Mouse (Mus musculus): ENCODE results near the gene Ggn. TPM values are rescaled to one million over a fixed set of nuclear protein-coding genes. Genes with fewer than 3 reads are reported as not detected.

Gene Ggn
- total RNA-seq, 2 experiments from 2014 or later, result 1.4 to 1.8 TPM

- no peak overlapping the region for H3K27ac ChIP-seq
- DNase-seq (ENCODE audit: extremely low spot score in 1 of 2, low spot score in 2 of 2), result no peak
- peak overlapping the region; percentile 83 for H3K4me3 ChIP-seq
- intact Hi-C loops (cut with DNase I), result no loop called here
- TF ChIP-seq CTCF (IDR thresholded peaks at IDR 0.05), result no peak
Measured at GRCm38 (mm10) chr7:29167656-29168055, 2.4 kb upstream of the Ggn start.

GRCm38 (mm10) chr7:29168121-29168695 is 1.8 kb upstream of the Ggn start:
- no peak for TF ChIP-seq CTCF (IDR thresholded peaks at IDR 0.05)
- DNase-seq (ENCODE audit: extremely low spot score in 1 of 2, low spot score in 2 of 2), result no peak
- Histone ChIP-seq H3K27ac (peak overlapping the region; percentile 94), H3K4me3 (peak overlapping the region; percentile 83)
- intact Hi-C loops (cut with DNase I), result no loop called here

- DNase-seq (ENCODE audit: extremely low spot score in 1 of 2, low spot score in 2 of 2), result peak in 1 of 2 experiments; percentile 32
- peak overlapping the region; percentile 94 for H3K27ac ChIP-seq
- H3K4me3 ChIP-seq, result peak overlapping the region; percentile 83
- TF ChIP-seq CTCF (IDR thresholded peaks at IDR 0.05), result no peak
- intact Hi-C loops (cut with DNase I), result no loop called here
Measured at GRCm38 (mm10) chr7:29168791-29169230, 1.2 kb upstream of the Ggn start.

GRCm38 (mm10) chr7:29169231-29170065 is 562 bp upstream of the Ggn start:
- intact Hi-C loops (cut with DNase I), result loop anchor here (10.0 kb wide), 1 partner anchor 195 kb away; no protein-coding TSS in a partner anchor
- Histone ChIP-seq H3K4me3 (peak overlapping the region; percentile 83), H3K27ac (peak overlapping the region; percentile 94)
- peak; percentile 79 to 81 for DNase-seq (ENCODE audit: extremely low spot score in 1 of 2, low spot score in 2 of 2)
- no peak for TF ChIP-seq CTCF (IDR thresholded peaks at IDR 0.05)

- DNase-seq (ENCODE audit: extremely low spot score in 1 of 2, low spot score in 2 of 2), result peak in 1 of 2 experiments; percentile 10
- Histone ChIP-seq H3K4me3 (peak overlapping the region; percentile 83), H3K27ac (no peak overlapping the region)
- intact Hi-C loops (cut with DNase I), result loop anchor here (10.0 kb wide), 1 partner anchor 194 kb away; no protein-coding TSS in a partner anchor
- no peak for TF ChIP-seq CTCF (IDR thresholded peaks at IDR 0.05)
Measured at GRCm38 (mm10) chr7:29170755-29171561, 948 bp downstream of the Ggn start.

GRCm38 (mm10) chr7:29171562-29172097 is 1.6 kb downstream of the Ggn start:
- intact Hi-C loops (cut with DNase I), result loop anchor here (10.0 kb wide), 1 partner anchor 193 kb away; no protein-coding TSS in a partner anchor
- Histone ChIP-seq H3K4me3 (no peak overlapping the region), H3K27ac (no peak overlapping the region)
- no peak for TF ChIP-seq CTCF (IDR thresholded peaks at IDR 0.05)
- peak in 1 of 2 experiments; percentile 11 for DNase-seq (ENCODE audit: extremely low spot score in 1 of 2, low spot score in 2 of 2)

GRCm38 (mm10) chr7:29172390-29173016 is 2.5 kb downstream of the Ggn start:
- Histone ChIP-seq H3K4me3 (no peak overlapping the region), H3K27ac (no peak overlapping the region)
- TF ChIP-seq CTCF (IDR thresholded peaks at IDR 0.05), result no peak
- intact Hi-C loops (cut with DNase I), result loop anchor here (10.0 kb wide), 1 partner anchor 192 kb away; no protein-coding TSS in a partner anchor
- peak in 1 of 2 experiments; percentile 12 for DNase-seq (ENCODE audit: extremely low spot score in 1 of 2, low spot score in 2 of 2)

GRCm38 (mm10) chr7:29178106-29178505 is 8.1 kb downstream of the Ggn start:
- TF ChIP-seq CTCF (IDR thresholded peaks at IDR 0.05), result peak; percentile 39
- intact Hi-C loops (cut with DNase I), result loop anchor here (10.0 kb wide), 1 partner anchor 187 kb away; no protein-coding TSS in a partner anchor
- no peak overlapping the region for H3K27ac ChIP-seq
- H3K4me3 ChIP-seq, result no peak overlapping the region
- DNase-seq (ENCODE audit: extremely low spot score in 1 of 2, low spot score in 2 of 2), result no peak

GRCm38 (mm10) chr7:29179323-29179722 is 9.3 kb downstream of the Ggn start:
- intact Hi-C loops (cut with DNase I), result loop anchor here (10.0 kb wide), 1 partner anchor 185 kb away; no protein-coding TSS in a partner anchor
- TF ChIP-seq CTCF (IDR thresholded peaks at IDR 0.05), result no peak
- DNase-seq (ENCODE audit: extremely low spot score in 1 of 2, low spot score in 2 of 2), result no peak
- Histone ChIP-seq H3K4me3 (peak overlapping the region; percentile 87), H3K27ac (no peak overlapping the region)

GRCm38 (mm10) chr7:29180077-29180853 is 10.3 kb downstream of the Ggn start, which contains the start of gene Psmd8:
Psmd8 (minus strand) TSS chr7:29180701.
- peak; percentile 57 for TF ChIP-seq CTCF (IDR thresholded peaks at IDR 0.05)
- DNase-seq (ENCODE audit: extremely low spot score in 1 of 2, low spot score in 2 of 2), result peak; percentile 93 to 95
- Histone ChIP-seq H3K4me3 (peak within 1 kb of the TSS; percentile 87), H3K27ac (peak within 1 kb of the TSS; percentile 90)
- intact Hi-C loops (cut with DNase I), result loop anchor here (2.0 kb wide), 2 partner anchors 59 to 121 kb away; partner anchors contain the start of gene Yif1b
